Mouse (Mus musculus) 3T3-L1 (cell line): ENCODE results near the gene Slc20a1.

Source experiments
- DNase-seq: peaks from one replicate; pipeline ENCODE4 v3.0.0-alpha.2; 2015; ENCODE audit warnings: low read depth, low spot score

The Slc20a1 gene

DNA sequence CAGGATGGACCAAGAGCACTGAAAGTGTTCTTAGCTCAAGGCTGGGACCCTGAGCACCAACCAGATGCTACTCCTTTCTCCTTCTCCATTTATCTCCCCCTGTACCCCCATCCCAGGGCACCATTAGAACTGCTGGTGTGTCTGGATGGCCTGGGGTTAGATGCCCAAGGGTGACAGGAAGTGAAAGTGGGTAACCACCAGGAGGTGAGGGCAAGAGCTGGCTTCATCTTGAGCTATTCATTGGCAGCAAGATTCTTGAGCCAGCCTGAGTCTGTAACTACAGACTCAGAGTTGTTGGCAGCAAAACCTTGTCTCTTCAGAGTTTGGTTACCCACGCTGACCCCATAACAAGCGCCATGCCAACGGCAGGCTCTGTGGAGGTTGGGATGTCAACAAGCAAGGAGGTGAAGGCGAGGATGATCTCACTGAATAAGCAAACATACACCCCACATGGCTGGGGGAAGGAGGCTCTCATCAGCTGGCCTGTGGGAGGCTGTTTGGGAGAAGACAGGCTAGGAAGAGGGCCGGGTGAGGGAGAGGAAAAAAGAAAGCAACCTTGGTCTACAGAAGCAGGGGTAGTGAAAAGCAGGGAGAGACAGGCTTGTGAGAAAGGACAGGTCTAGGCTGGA is 12.2 kb upstream of the Slc20a1 start:
- DNase-seq = peak; percentile 37

DNA sequence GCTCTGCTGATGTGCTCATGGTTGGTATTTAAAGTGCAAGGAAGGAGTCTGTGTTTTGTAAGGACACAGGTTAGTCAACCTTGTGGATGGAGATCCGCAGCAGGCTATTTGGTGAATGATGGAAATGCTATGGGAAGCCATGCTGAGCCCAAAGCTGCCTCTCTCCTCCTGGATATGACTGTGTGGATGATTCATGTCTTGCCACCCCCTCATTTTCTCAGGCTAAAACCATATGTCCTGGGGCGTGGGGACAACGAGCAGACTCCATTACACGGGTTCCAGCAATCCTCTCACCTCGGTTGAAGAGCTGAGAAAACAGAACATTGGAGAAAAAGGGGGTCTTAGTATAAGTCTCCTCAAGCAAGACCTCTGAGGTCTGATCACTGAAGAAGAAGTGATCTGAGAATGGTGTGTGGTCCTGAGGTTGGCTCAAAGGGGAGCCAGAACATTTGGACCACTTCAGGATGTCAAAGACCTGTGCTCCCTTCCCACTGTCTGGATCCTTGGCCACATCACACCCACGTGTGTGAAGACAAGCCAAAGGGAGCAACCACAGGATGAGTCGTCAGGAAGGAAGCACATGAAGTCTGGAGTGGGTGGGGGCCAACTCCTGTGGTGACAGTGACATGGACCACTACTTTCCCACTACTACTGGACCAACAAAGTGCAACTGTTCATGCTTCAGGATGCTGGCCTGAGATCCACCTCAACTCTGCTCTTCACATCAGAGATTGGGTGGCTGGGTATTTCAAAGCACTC is 6.0 kb upstream of the Slc20a1 start:
- peak; percentile 79 for DNase-seq

DNA sequence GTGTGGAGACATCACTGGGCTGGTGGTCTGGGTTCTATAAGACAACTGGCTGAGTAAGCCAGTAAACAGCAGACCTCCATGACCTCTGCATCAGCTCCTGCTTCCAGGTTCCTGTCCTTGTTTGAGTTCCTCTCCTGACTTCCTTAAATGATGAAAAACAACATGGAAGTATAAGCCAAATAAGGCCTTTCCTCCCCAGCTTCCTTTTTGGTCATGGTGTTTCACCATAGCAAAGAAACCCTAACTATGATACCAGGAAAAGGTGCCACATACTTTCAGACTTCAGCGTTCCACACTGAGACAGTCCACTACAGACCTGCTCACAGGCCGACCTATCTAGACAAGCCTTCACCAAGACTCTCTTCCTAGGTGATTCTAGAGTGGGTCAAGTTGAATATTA is 2.2 kb upstream of the Slc20a1 start:
- DNase-seq = no peak

DNA sequence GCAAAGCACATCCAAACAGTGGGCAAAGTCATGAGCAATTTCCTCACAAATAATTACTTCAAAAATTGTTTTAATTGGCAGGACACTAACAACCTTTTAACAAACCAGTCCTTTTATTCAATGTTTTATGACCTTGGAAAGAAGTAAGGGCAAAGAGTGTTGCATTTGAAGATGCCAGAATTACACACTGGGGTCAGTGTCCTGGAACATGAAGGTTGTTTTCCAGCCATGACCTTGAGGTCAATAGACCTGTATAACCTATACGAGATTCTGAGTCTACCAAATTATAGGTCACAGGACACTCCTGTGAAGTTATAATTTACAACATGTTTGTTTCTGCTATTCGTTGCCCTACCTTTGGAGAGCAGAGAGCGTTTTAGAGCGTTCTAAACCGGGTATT is 1.4 kb upstream of the Slc20a1 start:
- no peak for DNase-seq

DNA sequence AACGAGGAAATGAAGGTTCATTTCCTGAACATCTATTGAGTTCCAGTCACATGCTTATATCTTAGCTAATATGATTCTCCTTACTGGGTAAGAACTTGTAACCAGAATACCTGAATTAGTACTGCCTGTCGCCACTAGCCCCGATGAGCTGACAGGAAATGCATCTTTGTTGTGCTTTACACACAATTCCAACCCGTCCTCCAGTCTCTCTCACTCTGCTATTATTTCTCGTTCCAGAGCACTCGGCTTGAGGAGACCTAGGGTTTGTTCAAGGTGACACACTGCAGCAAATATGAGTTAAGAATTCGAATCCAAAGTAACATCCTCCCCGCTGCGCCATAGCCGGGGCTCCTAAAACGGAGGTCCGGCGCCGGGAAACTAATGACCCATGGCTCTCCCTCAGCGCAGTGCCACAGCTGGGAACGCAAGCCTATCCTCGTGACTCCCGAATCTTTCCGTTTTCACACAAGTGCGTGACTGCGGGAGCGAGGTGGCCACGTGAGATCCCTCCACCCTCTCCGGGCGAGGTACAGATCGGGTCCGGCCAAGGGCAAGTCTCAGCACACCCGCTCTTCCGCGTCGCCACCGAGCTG is 625 bp upstream of the Slc20a1 start:
- DNase-seq = peak; percentile 72

DNA sequence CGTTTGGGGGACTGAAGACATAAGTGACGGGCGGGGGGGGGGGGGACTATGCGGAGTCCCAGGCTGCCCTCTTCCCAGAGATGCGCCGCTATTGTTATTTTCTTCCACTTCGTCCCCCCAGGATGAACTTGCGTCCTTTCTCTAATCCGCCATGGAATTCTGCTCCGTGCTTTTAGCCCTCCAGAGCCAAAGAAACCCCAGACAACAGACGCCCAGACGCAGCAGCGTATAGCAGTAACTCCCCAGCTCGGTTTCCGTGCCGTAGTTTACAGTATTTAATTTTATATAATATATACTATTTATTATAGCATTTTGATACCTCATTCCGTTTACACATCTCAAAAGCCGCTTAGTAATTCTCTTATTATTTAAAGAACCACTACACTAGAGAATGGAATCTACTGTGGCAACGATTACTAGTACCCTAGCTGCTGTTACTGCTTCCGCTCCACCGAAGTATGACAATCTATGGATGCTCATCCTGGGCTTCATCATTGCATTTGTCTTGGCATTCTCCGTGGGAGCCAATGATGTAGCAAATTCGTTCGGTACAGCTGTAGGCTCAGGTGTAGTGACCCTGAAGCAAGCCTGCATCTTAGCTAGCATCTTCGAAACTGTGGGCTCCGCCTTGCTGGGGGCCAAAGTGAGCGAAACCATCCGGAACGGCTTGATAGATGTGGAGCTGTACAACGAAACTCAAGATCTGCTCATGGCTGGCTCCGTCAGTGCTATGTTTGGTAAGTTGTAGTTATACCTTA is 943 bp downstream of the Slc20a1 start:
- peak; percentile 58 for DNase-seq

DNA sequence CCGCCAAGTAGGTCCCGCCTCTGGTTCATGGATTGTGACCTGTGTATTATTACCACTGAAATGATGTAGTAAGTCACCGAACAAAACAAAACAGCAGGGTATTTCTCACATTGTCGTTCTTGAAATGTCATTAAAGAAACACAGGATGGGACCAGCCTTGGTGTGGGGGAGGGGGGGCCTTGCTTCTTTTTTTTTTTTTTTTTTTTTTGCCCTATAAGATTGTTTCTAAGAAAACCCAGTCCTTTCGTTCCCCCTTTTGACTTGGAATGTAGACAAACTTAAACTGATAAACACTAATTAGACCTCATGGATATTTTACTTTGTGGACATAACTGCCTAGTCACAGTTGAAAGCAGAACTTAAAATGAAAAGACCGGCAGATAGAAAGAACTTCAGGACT is 6.4 kb downstream of the Slc20a1 start:
- DNase-seq = no peak

DNA sequence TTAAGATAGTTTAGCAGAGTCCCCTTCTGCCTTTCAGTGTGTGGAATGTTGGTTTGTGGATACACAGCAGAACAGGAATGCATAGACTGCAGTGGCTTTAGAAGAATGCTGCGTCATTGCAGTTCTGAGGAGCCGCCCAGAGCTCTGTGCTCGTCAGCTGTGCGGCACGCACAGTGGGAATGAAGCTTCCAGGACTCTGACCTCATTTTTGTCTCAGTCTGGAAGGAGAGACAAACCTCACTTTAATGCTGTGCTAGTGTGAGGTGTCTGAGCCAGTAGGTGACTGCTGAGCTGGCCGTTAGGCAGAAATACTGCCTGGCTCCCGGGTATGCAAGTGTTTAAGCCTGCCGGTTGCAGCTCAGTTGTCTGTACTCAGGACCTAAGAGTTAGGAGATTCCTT is 8.3 kb downstream of the Slc20a1 start:
- DNase-seq = no peak

DNA sequence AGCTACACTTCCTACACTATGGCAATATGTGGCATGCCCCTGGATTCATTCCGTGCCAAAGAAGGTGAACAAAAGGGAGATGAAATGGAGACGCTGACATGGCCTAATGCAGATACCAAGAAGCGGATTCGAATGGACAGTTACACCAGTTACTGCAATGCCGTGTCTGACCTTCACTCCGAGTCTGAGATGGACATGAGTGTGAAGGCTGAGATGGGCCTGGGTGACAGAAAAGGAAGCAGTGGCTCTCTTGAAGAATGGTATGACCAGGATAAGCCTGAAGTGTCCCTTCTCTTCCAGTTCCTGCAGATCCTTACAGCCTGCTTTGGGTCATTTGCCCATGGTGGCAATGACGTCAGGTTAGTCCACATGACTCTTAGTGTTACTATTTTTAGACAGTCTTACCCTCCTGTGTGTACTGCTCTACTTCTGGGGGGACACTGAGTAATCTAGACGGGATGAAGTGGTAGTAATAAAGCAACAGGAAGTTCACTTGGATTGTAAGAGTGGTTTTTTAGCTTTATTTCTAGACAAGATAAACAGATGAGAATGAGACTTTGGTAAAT is 9.7 kb downstream of the Slc20a1 start:
- DNase-seq = no peak

DNA sequence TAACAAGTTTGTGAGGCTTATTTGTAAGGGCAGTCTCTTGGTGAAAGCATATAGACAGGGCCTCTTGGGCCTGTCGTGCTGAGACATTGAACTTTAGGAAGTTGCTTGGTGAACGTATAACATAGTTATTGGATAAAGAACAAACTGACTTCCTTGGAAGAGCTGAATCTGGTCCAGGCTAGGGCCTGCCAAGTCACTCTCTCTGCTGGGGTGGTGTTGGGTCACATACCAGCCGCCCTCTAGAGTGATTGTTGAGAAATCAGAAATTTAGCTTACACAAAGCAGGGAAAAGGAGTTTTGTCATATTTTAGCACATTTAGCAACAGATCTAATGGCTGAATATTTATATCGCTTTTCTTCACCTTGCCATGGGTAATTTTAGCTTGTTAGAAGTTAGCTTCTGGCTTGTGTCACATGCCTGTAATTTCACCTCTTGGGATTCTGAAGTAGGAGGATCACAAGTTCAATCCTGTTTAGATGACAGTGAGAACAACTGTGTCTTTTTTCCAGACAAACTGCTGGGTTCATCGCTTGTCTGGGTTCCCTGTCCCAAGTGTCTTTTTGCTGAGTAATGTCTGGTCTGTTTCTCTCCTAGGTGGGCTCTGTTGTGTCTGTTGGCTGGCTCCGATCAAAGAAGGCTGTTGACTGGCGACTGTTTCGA is 11.7 kb downstream of the Slc20a1 start:
- DNase-seq = no peak

DNA sequence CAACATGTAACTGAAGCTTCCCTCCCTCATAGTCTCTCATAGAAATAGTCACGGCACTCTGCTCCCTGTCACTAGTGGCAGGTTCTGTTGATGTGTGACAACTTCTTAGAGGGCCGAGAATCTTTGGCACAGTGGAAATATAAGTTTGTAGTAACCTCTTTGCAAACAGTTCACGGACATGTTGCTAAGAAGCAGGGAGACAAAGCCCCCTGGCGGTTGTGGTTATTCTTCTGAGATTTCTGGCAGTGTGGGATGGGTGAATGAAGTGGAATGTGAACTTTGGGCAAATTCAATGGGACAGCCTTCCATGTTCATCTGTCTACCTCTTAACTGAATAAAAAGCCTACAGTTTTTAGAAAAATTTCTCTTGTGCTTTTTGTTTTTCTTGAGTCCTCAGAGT is 12.7 kb downstream of the Slc20a1 start:
- DNase-seq = no peak

DNA sequence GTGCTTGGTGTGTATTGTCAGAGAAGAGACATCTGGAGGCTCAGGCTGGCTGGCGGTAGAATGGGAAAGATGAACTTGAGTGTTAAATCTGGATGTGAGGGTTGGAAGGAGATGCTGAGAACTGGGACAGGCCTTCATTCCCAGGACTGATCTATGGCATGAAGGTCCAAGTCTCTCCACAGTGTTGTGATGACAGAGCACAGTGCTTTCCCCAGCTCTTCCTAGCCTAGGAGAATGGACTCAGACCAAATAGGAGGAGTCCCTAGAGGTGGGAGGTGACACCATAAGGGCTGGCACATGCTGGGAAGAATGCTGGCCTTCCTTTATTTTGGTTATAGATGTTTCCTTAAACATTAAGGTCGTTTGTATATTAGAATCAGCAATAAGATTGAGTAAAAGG is 13.4 kb downstream of the Slc20a1 start:
- no peak for DNase-seq

DNA sequence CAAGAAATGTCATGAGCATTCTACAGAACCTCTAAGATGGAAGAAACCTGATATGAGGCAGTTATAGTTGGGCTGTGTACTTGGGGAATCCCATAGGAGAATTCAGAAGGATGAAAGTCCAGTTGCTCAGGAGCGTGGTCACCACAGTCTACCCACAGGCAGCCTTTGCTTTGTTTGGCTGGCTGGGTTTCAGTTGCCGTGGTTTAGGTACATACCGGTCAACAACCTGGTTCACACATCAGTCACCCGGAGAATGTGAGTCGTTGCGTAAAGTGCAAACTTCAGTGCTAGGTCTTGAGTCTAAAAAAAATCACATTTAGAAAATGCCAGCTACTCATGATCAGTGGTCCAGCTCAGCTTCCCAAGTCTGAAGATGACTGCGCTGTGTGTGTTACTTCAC is 14.0 kb downstream of the Slc20a1 start:
- DNase-seq = peak; percentile 91

DNA sequence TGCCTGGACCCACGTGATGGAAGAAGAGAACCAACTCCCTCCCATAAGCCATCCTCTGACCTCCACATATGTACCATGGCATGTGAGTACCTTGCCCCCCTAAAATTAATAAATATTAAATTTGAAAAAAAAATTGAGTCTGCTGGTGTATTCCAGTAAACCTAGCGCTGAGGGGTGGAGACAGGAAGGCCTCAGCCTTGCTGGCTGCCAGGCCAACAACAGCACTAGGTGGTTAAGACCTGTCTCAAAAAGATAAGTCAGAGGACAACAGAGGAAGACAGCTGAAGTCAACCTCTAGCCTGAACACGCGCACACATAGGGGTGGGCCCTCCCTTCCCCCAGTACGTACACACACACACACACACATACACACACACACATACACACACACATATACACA is 16.2 kb downstream of the Slc20a1 start:
- DNase-seq = no peak

DNA sequence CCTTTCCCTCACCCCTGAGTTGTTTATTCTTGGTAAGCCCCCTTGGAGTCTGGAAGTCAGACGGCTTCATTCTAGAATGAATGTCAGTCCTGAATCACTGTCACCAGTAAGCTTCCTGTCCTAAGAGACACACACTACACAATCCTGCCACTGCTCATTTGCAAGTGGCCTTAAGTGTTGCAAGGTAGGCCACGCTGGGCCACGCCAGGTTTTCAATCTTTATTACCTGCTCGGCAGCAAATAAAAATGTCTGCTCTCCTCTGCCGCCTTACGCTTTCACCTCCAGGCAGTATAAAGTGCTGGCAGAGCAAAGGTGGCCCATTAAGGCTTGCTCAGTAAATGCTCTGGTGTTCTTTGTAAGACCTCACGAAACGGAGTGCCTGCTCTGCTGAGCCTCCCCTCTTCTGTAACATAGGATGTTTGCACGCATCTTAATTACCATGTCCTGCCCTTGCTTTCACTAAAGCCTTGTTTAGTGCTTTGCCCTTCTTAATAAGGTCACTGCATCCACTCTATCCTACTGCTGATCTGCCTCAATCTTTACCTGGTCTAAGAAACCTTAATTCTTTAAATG is 19.1 kb downstream of the Slc20a1 start:
- DNase-seq = no peak

DNA sequence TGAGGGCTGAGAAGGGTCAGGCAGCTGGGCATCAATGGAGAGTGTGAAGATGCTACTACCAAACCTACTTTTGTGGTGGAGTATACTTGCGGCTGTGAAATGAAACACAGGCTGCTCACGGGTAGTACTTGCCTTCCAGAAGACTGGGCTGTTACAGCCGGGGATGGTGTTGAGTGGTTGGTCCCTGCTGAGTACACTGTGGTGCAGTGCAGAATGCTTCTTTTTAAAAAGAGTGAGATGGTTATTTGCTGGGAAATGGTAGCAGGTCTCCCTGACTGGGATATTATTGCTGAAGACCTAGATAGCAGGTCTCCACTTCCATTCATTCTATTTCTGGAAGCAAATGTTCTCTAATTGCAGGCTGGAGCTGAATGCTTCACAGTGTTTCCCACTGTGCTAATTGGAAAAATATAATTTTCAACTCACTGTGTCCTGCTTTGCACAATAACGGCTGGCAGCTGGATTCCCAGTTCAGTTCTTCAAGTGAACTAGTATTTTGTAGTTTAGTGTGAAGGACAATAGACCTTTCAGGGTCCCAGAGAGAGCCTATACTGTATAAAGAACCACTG is 20.1 kb downstream of the Slc20a1 start:
- no peak for DNase-seq

DNA sequence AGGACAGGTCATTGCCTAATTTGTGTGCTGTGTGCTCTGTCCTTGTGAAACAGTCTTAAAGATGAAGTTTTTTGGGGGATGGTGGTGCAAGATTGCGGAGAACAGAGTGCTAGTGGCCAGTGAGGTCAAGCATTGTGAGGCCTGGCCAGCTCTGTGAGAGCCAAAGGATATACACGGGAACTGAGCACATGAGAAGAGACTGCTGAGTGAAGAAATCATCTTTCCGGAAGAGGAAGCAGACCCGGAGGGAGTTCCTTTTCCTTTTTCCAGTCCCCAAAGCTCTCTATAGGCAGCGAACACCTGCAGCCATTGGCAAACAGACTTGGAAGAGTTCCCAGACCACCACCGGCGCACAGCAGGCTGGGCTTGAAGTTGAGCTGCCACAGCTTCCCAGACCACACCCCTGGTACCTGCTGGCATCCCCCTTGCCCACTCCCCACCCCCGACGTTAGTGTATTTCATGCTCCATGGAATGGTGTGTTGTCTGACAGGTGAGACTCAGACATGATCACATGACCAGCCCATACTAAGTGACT is 22.6 kb downstream of the Slc20a1 start:
- no peak for DNase-seq

DNA sequence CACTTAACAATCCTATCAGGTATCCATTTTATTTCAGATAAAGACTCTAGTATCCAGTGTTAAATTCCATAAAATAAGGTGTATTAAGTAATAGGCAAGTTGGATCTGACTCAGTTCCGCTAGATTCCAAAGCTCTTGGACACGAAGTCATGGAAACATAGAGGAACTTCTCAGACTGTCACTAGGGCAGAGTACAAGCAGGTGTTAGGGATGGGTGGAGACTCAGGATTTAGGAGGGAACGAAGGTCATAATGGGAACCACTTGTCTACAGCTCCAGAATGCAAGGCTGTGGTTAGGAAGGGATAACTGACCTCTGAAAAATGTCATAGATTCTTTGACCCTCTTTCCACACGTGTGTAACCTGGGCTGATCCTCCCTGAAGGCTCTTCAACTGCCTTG is 25.6 kb downstream of the Slc20a1 start:
- DNase-seq = no peak

DNA sequence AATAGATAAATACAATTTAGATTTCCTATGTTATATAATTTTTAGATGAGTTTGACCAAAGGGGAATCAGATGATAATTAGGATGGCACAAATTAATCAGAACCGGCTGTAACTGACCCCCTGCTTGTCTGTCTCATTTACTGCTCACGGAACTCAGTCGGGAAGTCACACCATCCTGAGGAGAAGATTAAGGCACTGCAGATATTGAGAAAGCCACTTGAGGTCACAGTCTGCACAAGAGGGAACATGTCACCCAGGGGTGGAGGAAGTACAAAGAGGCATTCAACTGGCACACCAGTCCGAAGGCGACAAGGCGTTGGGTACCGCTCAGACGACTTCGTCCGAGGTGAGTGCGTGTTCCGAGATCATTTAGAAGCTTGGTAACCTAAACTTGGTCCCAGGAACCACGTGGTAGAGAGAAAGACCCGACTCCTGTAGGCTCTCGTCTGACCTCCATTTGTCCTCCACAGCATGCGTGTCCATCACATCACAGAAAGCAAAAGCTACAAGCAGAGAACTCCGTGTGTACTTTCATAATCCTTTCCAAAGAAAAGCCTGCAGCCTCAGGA is 26.8 kb downstream of the Slc20a1 start:
- DNase-seq = no peak

DNA sequence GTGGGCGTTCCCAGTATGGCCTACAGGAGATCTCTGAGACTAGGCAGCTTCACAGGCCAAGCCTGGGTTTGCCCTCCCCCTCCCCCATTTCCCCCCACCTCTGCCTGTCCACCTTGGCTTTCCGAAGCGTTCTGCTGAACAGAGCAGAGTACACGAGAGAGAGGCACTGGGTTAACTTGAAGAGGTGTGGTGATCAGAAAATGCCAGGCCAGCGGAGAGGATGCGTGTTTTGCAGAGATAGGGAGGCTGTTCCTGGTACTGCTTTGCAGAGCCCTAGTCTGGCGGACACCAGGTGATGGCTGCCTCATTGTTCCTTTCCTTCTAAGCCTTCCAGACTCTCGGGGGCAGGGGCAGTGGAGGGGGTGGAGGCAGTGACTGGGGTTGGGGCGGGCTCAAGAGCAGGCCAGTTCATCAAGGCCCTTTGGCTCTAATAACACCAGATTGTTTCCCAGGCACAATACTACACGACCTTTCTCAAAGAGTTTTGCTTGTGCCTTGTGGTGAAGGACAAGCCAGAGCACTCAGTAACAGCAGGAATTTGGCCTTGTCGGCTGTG is 27.8 kb downstream of the Slc20a1 start:
- DNase-seq = no peak
